In the genomic region with DNA sequence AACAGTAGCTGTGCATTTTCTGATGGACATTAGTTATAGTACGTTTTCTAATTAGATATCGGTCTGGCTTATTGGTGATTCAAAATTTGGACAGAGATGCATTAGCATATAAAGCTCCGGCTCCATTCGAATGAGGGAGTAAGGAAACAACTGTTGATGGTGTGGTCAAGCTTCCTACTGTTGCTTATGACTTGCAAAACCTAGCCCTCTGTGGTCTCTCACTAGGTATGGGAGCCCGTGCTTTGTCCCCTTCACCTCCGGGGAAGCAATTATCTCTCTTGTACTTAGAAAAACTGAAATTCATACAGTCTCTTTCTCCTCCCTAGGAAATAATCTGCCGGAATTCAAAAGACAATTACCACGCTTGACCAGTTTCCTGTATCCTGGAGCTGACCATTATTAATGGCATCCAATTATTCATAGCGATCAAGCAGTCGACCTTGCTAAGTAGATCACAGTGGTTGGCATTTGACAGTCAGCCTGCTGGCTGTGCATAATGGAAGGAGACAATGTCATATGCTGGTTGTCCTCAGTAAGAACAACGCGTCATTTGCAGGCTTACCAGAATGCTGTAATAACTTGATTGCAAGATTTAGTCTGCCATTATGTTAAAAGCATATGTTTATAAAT, we compare ENCODE assay signal across 17 mouse cellular contexts.
DNase-seq lines count a peak whose midpoint lies in the region; ATAC-seq and TF ChIP-seq lines count a peak whose summit lies in the region.
"Had no signal": no experiment of that assay in that cellular context is flagged by ENCODE, and none has a peak within 500 bp of the region (broad histone marks: within the 10 kb centered on the region; RNA-seq: fewer than 3 reads in every experiment).

No protein-coding gene starts in this region.

- ATAC-seq in forebrain, embryonic 11.5 days (replicated peaks; ENCODE audit: low FRiP score), result peak; percentile 84
- peak; percentile 81 for ATAC-seq in hindbrain, postnatal 0 days

- H3K36me3 ChIP-seq in forebrain, embryonic 11.5 days (ENCODE audit: control insufficient read depth, insufficient read depth, low read length), result no peaks in the 10 kb centered on the region
- H3K36me3 ChIP-seq in hindbrain, postnatal 0 days (ENCODE audit: insufficient read depth, low read length), result no peaks in the 10 kb centered on the region
- H3K36me3 ChIP-seq: embryonic facial prominence, embryonic 13.5 days; stomach, embryonic 15.5 days had no signal

- H3K27me3 ChIP-seq in forebrain, embryonic 11.5 days (ENCODE audit: control insufficient read depth, insufficient read depth, low read length), result peaks cover 26% of the 10 kb centered on the region
- H3K27me3 ChIP-seq in hindbrain, postnatal 0 days (ENCODE audit: insufficient read depth, low read length), result no peaks in the 10 kb centered on the region
- H3K27me3 ChIP-seq: CH12.LX; embryonic facial prominence, embryonic 13.5 days; stomach, embryonic 15.5 days had no signal

- no peak overlapping the region for H3K4me2 ChIP-seq in forebrain, embryonic 11.5 days (ENCODE audit: low read depth, low read length, severe bottlenecking)
- H3K4me2 ChIP-seq in hindbrain, postnatal 0 days (ENCODE audit: low read depth, low read length), result no peak overlapping the region
- H3K4me2 ChIP-seq: embryonic facial prominence, embryonic 13.5 days; stomach, embryonic 15.5 days had no signal

- H3K9me3 ChIP-seq in forebrain, embryonic 11.5 days (ENCODE audit: control insufficient read depth, low read length), result no peaks in the 10 kb centered on the region
- no peaks in the 10 kb centered on the region for H3K9me3 ChIP-seq in hindbrain, postnatal 0 days (ENCODE audit: low read length)
- H3K9me3 ChIP-seq: embryonic facial prominence, embryonic 13.5 days; stomach, embryonic 15.5 days had no signal

- peak; percentile 3 for DNase-seq in kidney, postnatal 14 days
- DNase-seq in kidney, adult 9 months, result no peak
- DNase-seq in forebrain, embryonic 11.5 days (ENCODE audit: low spot score), result no peak
- DNase-seq in hindbrain, postnatal 0 days (ENCODE audit: low spot score), result peak; percentile 60
- peak; percentile 39 for DNase-seq in retina, postnatal 7 days (ENCODE audit: low read depth, low spot score)
- no peak for DNase-seq in layer of hippocampus, adult 11-12 months (ENCODE audit: low spot score)
- no peak for DNase-seq in heart, adult 11 months
- DNase-seq: adrenal gland, postnatal 36 days; cerebellum, adult 11 months; heart, adult 18-20 months; heart, postnatal 14 days; right cerebral cortex, postnatal 25 days had no signal

- H3K9ac ChIP-seq in forebrain, embryonic 11.5 days (ENCODE audit: low read length), result no peak overlapping the region
- H3K9ac ChIP-seq in hindbrain, postnatal 0 days (replicated peaks; ENCODE audit: low read length), result no peak overlapping the region
- H3K9ac ChIP-seq: embryonic facial prominence, embryonic 13.5 days; liver, embryonic 14.5 days; stomach, embryonic 15.5 days had no signal

- WGBS in forebrain, embryonic 11.5 days, result 28% methylated on average over 12 of the region's 12 CpGs
- 24% methylated on average over 12 of the region's 12 CpGs for WGBS in hindbrain, postnatal 0 days

- H3K27ac ChIP-seq in forebrain, embryonic 11.5 days (ENCODE audit: low read depth, low read length), result no peak overlapping the region
- no peak overlapping the region for H3K27ac ChIP-seq in hindbrain, postnatal 0 days
- H3K27ac ChIP-seq: embryonic facial prominence, embryonic 13.5 days; liver, embryonic 14.5 days; macrophage; stomach, embryonic 15.5 days had no signal

- H3K4me1 ChIP-seq in forebrain, embryonic 11.5 days (replicated peaks; ENCODE audit: control insufficient read depth, insufficient read depth, low read length), result no peaks in the 10 kb centered on the region
- H3K4me1 ChIP-seq in hindbrain, postnatal 0 days (ENCODE audit: insufficient read depth, low read length), result no peaks in the 10 kb centered on the region
- H3K4me1 ChIP-seq: embryonic facial prominence, embryonic 13.5 days; stomach, embryonic 15.5 days had no signal

- no peak for TF ChIP-seq CTCF in hindbrain, postnatal 0 days (IDR thresholded peaks at IDR 0.05; ENCODE audit: low read depth)

- H3K4me3 ChIP-seq in forebrain, embryonic 11.5 days (ENCODE audit: low read depth, low read length), result no peak overlapping the region
- H3K4me3 ChIP-seq in hindbrain, postnatal 0 days (ENCODE audit: low read length), result no peak overlapping the region
- H3K4me3 ChIP-seq: embryonic facial prominence, embryonic 13.5 days; stomach, embryonic 15.5 days had no signal

Comparison
In these comparisons a context has a peak if more than half of its experiments do, and no peak if none do; other contexts are left out.
1. DNase-seq: peak in kidney, postnatal 14 days (single experiment), hindbrain, postnatal 0 days (single experiment) and retina, postnatal 7 days (single experiment); none in kidney, adult 9 months (single experiment), forebrain, embryonic 11.5 days (single experiment), layer of hippocampus, adult 11-12 months (single experiment) and heart, adult 11 months (single experiment).